Mouse (Mus musculus) monocyte, adult 2 months (primary cell): ENCODE data around the gene Tnfrsf21.

ENCODE experiments used
- DNase-seq, 2 experiments: peaks; one replicate each; pipeline ENCODE4 v3.0.0; 2022; ENCODE audit warnings: low spot score in 2 of 2, low read depth in 1 of 2

Gene Tnfrsf21

GRCm38 (mm10) chr17:43016371-43017331 lies at the start of gene Tnfrsf21:
TSS of gene Tnfrsf21 (plus strand) at chr17:43016555.
- peak; percentile 77 to 88 for DNase-seq

- no peak for DNase-seq
Observed at GRCm38 (mm10) chr17:42968174-42968573, 48.2 kb upstream of the Tnfrsf21 start.

- DNase-seq, result no peak
Observed at GRCm38 (mm10) chr17:42975312-42975996, 40.9 kb upstream of the Tnfrsf21 start.

GRCm38 (mm10) chr17:42977766-42978165 lies 38.6 kb upstream of the Tnfrsf21 start:
- DNase-seq, result no peak

GRCm38 (mm10) chr17:42978345-42978744 lies 38.0 kb upstream of the Tnfrsf21 start:
- DNase-seq, result no peak

- no peak for DNase-seq
Observed at GRCm38 (mm10) chr17:42981806-42982205, 34.5 kb upstream of the Tnfrsf21 start.

GRCm38 (mm10) chr17:42982568-42982967 lies 33.8 kb upstream of the Tnfrsf21 start:
- no peak for DNase-seq

- DNase-seq, result peak in 1 of 2 experiments; percentile 12
Observed at GRCm38 (mm10) chr17:42985837-42986589, 30.3 kb upstream of the Tnfrsf21 start.

- peak in 1 of 2 experiments; percentile 8 for DNase-seq
Observed at GRCm38 (mm10) chr17:42987692-42988091, 28.7 kb upstream of the Tnfrsf21 start.

GRCm38 (mm10) chr17:42989981-42990380 lies 26.4 kb upstream of the Tnfrsf21 start:
- DNase-seq, result no peak

- no peak for DNase-seq
Observed at GRCm38 (mm10) chr17:42991112-42991511, 25.2 kb upstream of the Tnfrsf21 start.

- no peak for DNase-seq
Observed at GRCm38 (mm10) chr17:42999446-42999977, 16.8 kb upstream of the Tnfrsf21 start.

- DNase-seq, result no peak
Observed at GRCm38 (mm10) chr17:43000598-43000997, 15.8 kb upstream of the Tnfrsf21 start.

- DNase-seq, result peak in 1 of 2 experiments; percentile 22
Observed at GRCm38 (mm10) chr17:43012718-43013117, 3.6 kb upstream of the Tnfrsf21 start.

GRCm38 (mm10) chr17:43017341-43018052 lies 1.1 kb downstream of the Tnfrsf21 start:
- no peak for DNase-seq

- no peak for DNase-seq
Observed at GRCm38 (mm10) chr17:43018071-43018470, 1.7 kb downstream of the Tnfrsf21 start.

- DNase-seq, result no peak
Observed at GRCm38 (mm10) chr17:43019660-43020059, 3.3 kb downstream of the Tnfrsf21 start.

- no peak for DNase-seq
Observed at GRCm38 (mm10) chr17:43021017-43021416, 4.7 kb downstream of the Tnfrsf21 start.

GRCm38 (mm10) chr17:43022056-43022455 lies 5.7 kb downstream of the Tnfrsf21 start:
- no peak for DNase-seq

- no peak for DNase-seq
Observed at GRCm38 (mm10) chr17:43023637-43024217, 7.4 kb downstream of the Tnfrsf21 start.
